Mouse (Mus musculus) stomach, postnatal 0 days (tissue): Measurements from ENCODE around the gene Arpc5.

Experiments used
- CTCF ChIP-seq: IDR thresholded peaks from 2 replicates; pipeline ENCODE4 v1.5.1; 2016; ENCODE audit warnings: antibody characterized with exemption, low read depth, mild to moderate bottlenecking, moderate library complexity
- EP300 ChIP-seq: optimal IDR thresholded peaks from 2 replicates; pipeline ENCODE3; 2016; ENCODE audit warnings: antibody characterized with exemption

GRCm38 (mm10) chr1:152792736-152793494 lies 26.6 kb downstream of the Arpc5 start:
- TF ChIP-seq EP300 (no peak), CTCF (no peak)
